In genomic region chr10:23609270-23609914, GRCm38 (mm10) we compare ENCODE assay signal across 12 mouse cellular contexts.
DNase-seq lines count a peak whose midpoint lies in the region; ATAC-seq and TF ChIP-seq lines count a peak whose summit lies in the region.
"Had no signal": no experiment of that assay in that cellular context is flagged by ENCODE, and none has a peak within 500 bp of the region (broad histone marks: within the 10 kb centered on the region; RNA-seq: fewer than 3 reads in every experiment).

No protein-coding gene starts in this region.

- intact Hi-C loops in heart, postnatal 25 days (cut with DNase I): no loop called here

- no peak for DNase-seq in hindbrain, embryonic 11.5 days (ENCODE audit: low spot score)
- DNase-seq in brain, adult 2 months (ENCODE audit: low read depth, low spot score): peak; percentile 30
- peak; percentile 64 for DNase-seq in embryonic facial prominence, embryonic 14.5 days (ENCODE audit: low spot score)
- peak; percentile 21 for DNase-seq in limb, embryonic 14.5 days (ENCODE audit: low spot score)
- DNase-seq in spleen, postnatal 14 days (ENCODE audit: low spot score in 2 of 2): no peak
- no peak for DNase-seq in heart, postnatal 25 days (ENCODE audit: low spot score)
- no peak for DNase-seq in embryo, embryonic 11 days
- DNase-seq: kidney, postnatal 10 days; lung, postnatal 36 days; thymus, postnatal 14 days had no signal

- no peak overlapping the region for H3K9ac ChIP-seq in hindbrain, embryonic 15.5 days
- no peak overlapping the region for H3K9ac ChIP-seq in hindbrain, embryonic 11.5 days (ENCODE audit: low read depth, low read length)
- no peak overlapping the region for H3K9ac ChIP-seq in embryonic facial prominence, embryonic 14.5 days (ENCODE audit: low read depth, low read length)
- H3K9ac ChIP-seq in limb, embryonic 14.5 days (ENCODE audit: low read depth, low read length, severe bottlenecking): no peak overlapping the region

- H3K4me3 ChIP-seq in hindbrain, embryonic 15.5 days: no peak overlapping the region
- H3K4me3 ChIP-seq in hindbrain, embryonic 11.5 days (ENCODE audit: low read depth, low read length): no peak overlapping the region
- H3K4me3 ChIP-seq in embryonic facial prominence, embryonic 14.5 days (ENCODE audit: low read depth, low read length): no peak overlapping the region
- no peak overlapping the region for H3K4me3 ChIP-seq in limb, embryonic 14.5 days (replicated peaks; ENCODE audit: low read length)

- peak overlapping the region; percentile 17; the same call in 1 of the 2 replicates for H3K4me2 ChIP-seq in hindbrain, embryonic 15.5 days
- H3K4me2 ChIP-seq in hindbrain, embryonic 11.5 days (replicated peaks; ENCODE audit: low read depth, low read length): no peak overlapping the region
- no peak overlapping the region for H3K4me2 ChIP-seq in embryonic facial prominence, embryonic 14.5 days (ENCODE audit: low read depth, low read length)
- no peak overlapping the region for H3K4me2 ChIP-seq in limb, embryonic 14.5 days (replicated peaks; ENCODE audit: low read depth, low read length, severe bottlenecking)

- no peaks in the 10 kb centered on the region for H3K4me1 ChIP-seq in hindbrain, embryonic 15.5 days (replicated peaks)
- H3K4me1 ChIP-seq in hindbrain, embryonic 11.5 days (replicated peaks; ENCODE audit: control insufficient read depth, insufficient read depth, low read length): no peaks in the 10 kb centered on the region
- 0 out of 2 replicates have a peak, but pooled peaks cover 6% of the 10 kb centered on the region for H3K4me1 ChIP-seq in embryonic facial prominence, embryonic 14.5 days (ENCODE audit: control insufficient read depth, insufficient read depth, low read length)
- H3K4me1 ChIP-seq in limb, embryonic 14.5 days (ENCODE audit: control insufficient read depth, insufficient read depth, low read length): peaks cover 25% of the 10 kb centered on the region

- TF ChIP-seq POLR2A in limb, embryonic 14.5 days (IDR thresholded peaks at IDR 0.05; ENCODE audit: borderline replicate concordance, extremely low read depth, insufficient read depth, insufficient read length): no peak

- no peak overlapping the region for H3K27ac ChIP-seq in hindbrain, embryonic 15.5 days (replicated peaks)
- no peak overlapping the region for H3K27ac ChIP-seq in hindbrain, embryonic 11.5 days (ENCODE audit: low read depth, low read length)
- H3K27ac ChIP-seq in embryonic facial prominence, embryonic 14.5 days (replicated peaks; ENCODE audit: low read depth, low read length): 0 out of 2 replicates have a peak overlapping the region, but pooled peaks have one; percentile 25
- no peak overlapping the region for H3K27ac ChIP-seq in limb, embryonic 14.5 days (replicated peaks; ENCODE audit: low read depth, low read length)

- no peaks in the 10 kb centered on the region for H3K9me3 ChIP-seq in hindbrain, embryonic 15.5 days
- H3K9me3 ChIP-seq in hindbrain, embryonic 11.5 days (ENCODE audit: control insufficient read depth, low read length): no peaks in the 10 kb centered on the region
- H3K9me3 ChIP-seq in embryonic facial prominence, embryonic 14.5 days (ENCODE audit: control insufficient read depth, low read length): no peaks in the 10 kb centered on the region
- H3K9me3 ChIP-seq in limb, embryonic 14.5 days (ENCODE audit: control insufficient read depth, low read length): no peaks in the 10 kb centered on the region

- H3K36me3 ChIP-seq in hindbrain, embryonic 15.5 days: no peaks in the 10 kb centered on the region
- H3K36me3 ChIP-seq in hindbrain, embryonic 11.5 days (ENCODE audit: control insufficient read depth, insufficient read depth, low read length): no peaks in the 10 kb centered on the region
- H3K36me3 ChIP-seq in embryonic facial prominence, embryonic 14.5 days (ENCODE audit: control insufficient read depth, insufficient read depth, low read length): no peaks in the 10 kb centered on the region
- no peaks in the 10 kb centered on the region for H3K36me3 ChIP-seq in limb, embryonic 14.5 days (ENCODE audit: control insufficient read depth, insufficient read depth, low read length)

- WGBS in hindbrain, embryonic 15.5 days: 49% methylated on average over 18 of the region's 18 CpGs
- 67% methylated on average over 18 of the region's 18 CpGs for WGBS in hindbrain, embryonic 11.5 days
- 68% methylated on average over 18 of the region's 18 CpGs for WGBS in embryonic facial prominence, embryonic 14.5 days
- 80% methylated on average over 18 of the region's 18 CpGs for WGBS in limb, embryonic 14.5 days

- no peak for ATAC-seq in hindbrain, embryonic 15.5 days (ENCODE audit: low FRiP score, low read depth)
- no peak for ATAC-seq in hindbrain, embryonic 11.5 days (ENCODE audit: low FRiP score)
- ATAC-seq in embryonic facial prominence, embryonic 14.5 days (ENCODE audit: low read depth): peak; percentile 70
- peak; percentile 54 for ATAC-seq in limb, embryonic 14.5 days (ENCODE audit: low FRiP score, low read depth)
- ATAC-seq: inflammation-experienced regulatory T-cells, adult 6 months had no signal

- no peaks in the 10 kb centered on the region for H3K27me3 ChIP-seq in hindbrain, embryonic 15.5 days
- no peaks in the 10 kb centered on the region for H3K27me3 ChIP-seq in hindbrain, embryonic 11.5 days (ENCODE audit: control insufficient read depth, insufficient read depth, low read length)
- no peaks in the 10 kb centered on the region for H3K27me3 ChIP-seq in embryonic facial prominence, embryonic 14.5 days (replicated peaks; ENCODE audit: control insufficient read depth, insufficient read depth, low read length)
- no peaks in the 10 kb centered on the region for H3K27me3 ChIP-seq in limb, embryonic 14.5 days (ENCODE audit: control insufficient read depth, insufficient read depth, low read length)

Comparison
In these comparisons a context has a peak if more than half of its experiments do, and no peak if none do; other contexts are left out.
1. ATAC-seq: peak in embryonic facial prominence, embryonic 14.5 days (single experiment) and limb, embryonic 14.5 days (single experiment); none in hindbrain, embryonic 15.5 days (single experiment) and hindbrain, embryonic 11.5 days (single experiment).
2. DNase-seq: peak in brain, adult 2 months (single experiment), embryonic facial prominence, embryonic 14.5 days (single experiment) and limb, embryonic 14.5 days (single experiment); none in hindbrain, embryonic 11.5 days (single experiment), spleen, postnatal 14 days (0 of 2), heart, postnatal 25 days (single experiment) and embryo, embryonic 11 days (single experiment).